Comparison of ENCODE assay signal across 8 mouse cellular contexts in genomic region chr11:106920551-106921379, GRCm38 (mm10). TPM values are rescaled to one million over a fixed set of nuclear protein-coding genes. Genes with fewer than 3 reads are reported as not detected.
DNase-seq lines count a peak whose midpoint lies in the region; ATAC-seq and TF ChIP-seq lines count a peak whose summit lies in the region.

Gene Smurf2 (minus strand): TSS chr11:106920715.

- H3K9me3 ChIP-seq in CH12.LX (replicated peaks; ENCODE audit: low read length) = no peaks in the 10 kb centered on the region
- no peaks in the 10 kb centered on the region for H3K9me3 ChIP-seq in forebrain, embryonic 10.5 days
- no peaks in the 10 kb centered on the region for H3K9me3 ChIP-seq in heart, embryonic 15.5 days (replicated peaks)
- H3K9me3 ChIP-seq in liver, embryonic 13.5 days (replicated peaks) = no peaks in the 10 kb centered on the region
- no peaks in the 10 kb centered on the region for H3K9me3 ChIP-seq in stomach, embryonic 15.5 days

- TF ChIP-seq EP300 in CH12.LX (IDR thresholded peaks at IDR 0.05; ENCODE audit: low read length) = no peak

- peaks cover 0 to 24% of the 10 kb centered on the region in 2 experiments; a peak in 2 of 4 replicates for H3K4me1 ChIP-seq in CH12.LX (ENCODE audit: control insufficient read depth in 1 of 2, insufficient read depth in 2 of 2)
- H3K4me1 ChIP-seq in forebrain, embryonic 10.5 days = peaks cover 39% of the 10 kb centered on the region
- peaks cover 15% of the 10 kb centered on the region for H3K4me1 ChIP-seq in heart, embryonic 15.5 days (replicated peaks)
- H3K4me1 ChIP-seq in liver, embryonic 13.5 days (replicated peaks) = peaks cover 30% of the 10 kb centered on the region
- peaks cover 7% of the 10 kb centered on the region; the same call in 1 of the 2 replicates for H3K4me1 ChIP-seq in stomach, embryonic 15.5 days

- peak within 1 kb of the TSS; percentile 82 for H3K4me2 ChIP-seq in CH12.LX (ENCODE audit: insufficient read depth, low read depth, poor library complexity, severe bottlenecking)
- H3K4me2 ChIP-seq in heart, embryonic 15.5 days = peak within 1 kb of the TSS; percentile 69
- peak within 1 kb of the TSS; percentile 97 for H3K4me2 ChIP-seq in liver, embryonic 13.5 days
- H3K4me2 ChIP-seq in stomach, embryonic 15.5 days = peak within 1 kb of the TSS; percentile 70

- in situ Hi-C loops in CH12.LX (cut with MboI; ENCODE audit: low pct_ligation_motif_present, low pct_unique_long_range_greater_than_20kb, low sequenced_read_pairs) = no loop called here

- no peak within 1 kb of the TSS for H3K27ac ChIP-seq in CH12.LX (ENCODE audit: insufficient read depth, low read depth)
- H3K27ac ChIP-seq in forebrain, embryonic 10.5 days = peak within 1 kb of the TSS; percentile 99
- peak within 1 kb of the TSS; percentile 97 for H3K27ac ChIP-seq in heart, embryonic 15.5 days
- peak within 1 kb of the TSS; percentile 88 for H3K27ac ChIP-seq in liver, embryonic 13.5 days
- peak within 1 kb of the TSS; percentile 95 for H3K27ac ChIP-seq in stomach, embryonic 15.5 days

- dilution Hi-C loops in CH12.LX (cut with MboI; ENCODE audit: extremely low pct_ligation_motif_present, extremely low pct_unique_long_range_greater_than_20kb, low sequenced_read_pairs) = no loop called here

- H3K36me3 ChIP-seq in CH12.LX (replicated peaks in 1 of 2; ENCODE audit: control insufficient read depth in 1 of 2, insufficient read depth in 1 of 2, low read length in 1 of 2) = no peaks in the 10 kb centered on the region
- no peaks in the 10 kb centered on the region for H3K36me3 ChIP-seq in forebrain, embryonic 10.5 days (replicated peaks)
- H3K36me3 ChIP-seq in heart, embryonic 15.5 days = no peaks in the 10 kb centered on the region
- no peaks in the 10 kb centered on the region for H3K36me3 ChIP-seq in liver, embryonic 13.5 days
- no peaks in the 10 kb centered on the region for H3K36me3 ChIP-seq in stomach, embryonic 15.5 days

- no peak for TF ChIP-seq RAD21 in CH12.LX (IDR thresholded peaks at IDR 0.05; ENCODE audit: low read depth, low read length)

- WGBS in forebrain, embryonic 10.5 days = 3% methylated on average over 55 of the region's 72 CpGs
- WGBS in heart, embryonic 15.5 days = 5% methylated on average over 38 of the region's 72 CpGs
- WGBS in liver, embryonic 13.5 days (ENCODE audit: insufficient replicate concordance) = 3% methylated on average over 61 of the region's 72 CpGs
- 3% methylated on average over 53 of the region's 72 CpGs for WGBS in stomach, embryonic 15.5 days

- peaks cover 18% of the 10 kb centered on the region for H3K79me2 ChIP-seq in CH12.LX (replicated peaks; ENCODE audit: control insufficient read depth, extremely low read depth, insufficient read depth, poor library complexity, severe bottlenecking)

- H3K9ac ChIP-seq in CH12.LX (ENCODE audit: insufficient read depth, low read depth) = peak within 1 kb of the TSS; percentile 80
- H3K9ac ChIP-seq in heart, embryonic 15.5 days = peak within 1 kb of the TSS; percentile 96
- H3K9ac ChIP-seq in liver, embryonic 13.5 days = peak within 1 kb of the TSS; percentile 95
- peak within 1 kb of the TSS; percentile 93 for H3K9ac ChIP-seq in stomach, embryonic 15.5 days

- peak within 1 kb of the TSS; percentile 83 to 96 (median 86) for H3K4me3 ChIP-seq in CH12.LX (replicated peaks in 1 of 3; ENCODE audit: low read depth in 2 of 3, low read length in 2 of 3, poor library complexity in 1 of 3)
- peak within 1 kb of the TSS; percentile 97 for H3K4me3 ChIP-seq in forebrain, embryonic 10.5 days
- H3K4me3 ChIP-seq in heart, embryonic 15.5 days = peak within 1 kb of the TSS; percentile 93
- peak within 1 kb of the TSS; percentile 90 for H3K4me3 ChIP-seq in liver, embryonic 13.5 days (replicated peaks)
- H3K4me3 ChIP-seq in stomach, embryonic 15.5 days (replicated peaks) = peak within 1 kb of the TSS; percentile 78

- peak; percentile 94 for ATAC-seq in heart, embryonic 15.5 days (replicated peaks; ENCODE audit: insufficient number of reproducible peaks, insufficient read depth, low FRiP score, low read depth)
- ATAC-seq in liver, embryonic 13.5 days (ENCODE audit: low read depth) = peak; percentile 94
- peak; percentile 97 for ATAC-seq in stomach, embryonic 15.5 days (ENCODE audit: insufficient read depth, low FRiP score, low read depth)

- TF ChIP-seq POLR2A in CH12.LX (IDR thresholded peaks at IDR 0.05; ENCODE audit: low read depth, low read length) = peak; percentile 99

- no peaks in the 10 kb centered on the region for H3K27me3 ChIP-seq in CH12.LX (replicated peaks)
- H3K27me3 ChIP-seq in forebrain, embryonic 10.5 days (ENCODE audit: poor library complexity, severe bottlenecking) = no peaks in the 10 kb centered on the region
- H3K27me3 ChIP-seq in heart, embryonic 15.5 days = no peaks in the 10 kb centered on the region
- H3K27me3 ChIP-seq in liver, embryonic 13.5 days = no peaks in the 10 kb centered on the region
- H3K27me3 ChIP-seq in stomach, embryonic 15.5 days (replicated peaks) = no peaks in the 10 kb centered on the region

- TF ChIP-seq CTCF in CH12.LX (conservative IDR thresholded peaks at IDR 0.05 in 1 of 2, IDR thresholded peaks at IDR 0.05 in 1 of 2; ENCODE audit: low read depth in 2 of 2, low read length in 2 of 2) = peak in 1 of 2 experiments; percentile 10; a peak in 1 of 4 replicates

- peak; percentile 76 for DNase-seq in CH12.LX (ENCODE audit: extremely low read depth)
- DNase-seq in c-Kit-positive CD71-negative TER-119-negative erythroid progenitor cells, embryonic 14.5 days (ENCODE audit: low read depth) = peak; percentile 43
- DNase-seq in forebrain, embryonic 10.5 days (ENCODE audit: extremely low spot score, low spot score) = peak; percentile 89
- peak; percentile 94 for DNase-seq in kidney, postnatal 14 days
- DNase-seq in liver, embryonic 13.5 days = peak; percentile 76
- peak; percentile 74 to 82 for DNase-seq in natural killer cell, adult 2 months (ENCODE audit: low spot score in 2 of 2)

TF ChIP-seq in CH12.LX, 34 proteins besides CTCF, POLR2A, EP300 and RAD21 (continues in another document):
- TF ChIP-seq ELF1 (IDR thresholded peaks at IDR 0.05; ENCODE audit: low read depth, low read length) (peak; percentile 55; the same call in 1 of the 2 replicates), HCFC1 (IDR thresholded peaks at IDR 0.05; ENCODE audit: low read depth, low read length) (peak; percentile 62), NELFE (IDR thresholded peaks at IDR 0.05; ENCODE audit: low read depth, low read length) (peak; percentile 98), SIN3A (IDR thresholded peaks at IDR 0.05; ENCODE audit: low read length) (peak; percentile 75; the same call in 1 of the 2 replicates), UBTF (IDR thresholded peaks at IDR 0.05; ENCODE audit: low read depth, low read length) (peak; percentile 73), BHLHE40 (IDR thresholded peaks at IDR 0.05; ENCODE audit: low read depth, low read length) (peak; percentile 64), MYC (IDR thresholded peaks at IDR 0.05; ENCODE audit: low read depth, low read length) (peak; percentile 75; the same call in 1 of the 2 replicates), PAX5 (IDR thresholded peaks at IDR 0.05; ENCODE audit: low read length) (no peak), ETS1 (conservative IDR thresholded peaks at IDR 0.05; ENCODE audit: low read depth, low read length) (no peak), MXI1 (IDR thresholded peaks at IDR 0.05; ENCODE audit: low read depth, low read length) (0 out of 2 replicates have a peak, but pooled peaks have one; percentile 45), CHD1 (IDR thresholded peaks at IDR 0.05; ENCODE audit: low read depth, low read length) (peak; percentile 15; the same call in 1 of the 2 replicates), TCF12 (IDR thresholded peaks at IDR 0.05; ENCODE audit: low read depth, low read length) (peak; percentile 80), ZNF384 (IDR thresholded peaks at IDR 0.05; ENCODE audit: low read depth, low read length) (no peak), E2F4 (IDR thresholded peaks at IDR 0.05; ENCODE audit: insufficient replicate concordance, low read depth, low read length) (no peak), MAX (IDR thresholded peaks at IDR 0.05; ENCODE audit: low read length) (peak; percentile 91; the same call in 1 of the 2 replicates), USF2 (conservative IDR thresholded peaks at IDR 0.05; ENCODE audit: low read depth, low read length) (no peak), TBP (conservative IDR thresholded peaks at IDR 0.05; ENCODE audit: low read depth, low read length) (peak; percentile 43; the same call in 1 of the 2 replicates), USF1 (IDR thresholded peaks at IDR 0.05; ENCODE audit: low read depth, low read length) (no peak), ZMIZ1 (IDR thresholded peaks at IDR 0.05; ENCODE audit: low read depth, low read length) (peak; percentile 91), KAT2A (IDR thresholded peaks at IDR 0.05; ENCODE audit: insufficient replicate concordance, low read length) (peak; percentile 67; the same call in 1 of the 2 replicates), ZKSCAN1 (IDR thresholded peaks at IDR 0.05; ENCODE audit: borderline replicate concordance, low read depth, low read length) (0 out of 2 replicates have a peak, but pooled peaks have one; percentile 5), JUN (IDR thresholded peaks at IDR 0.05; ENCODE audit: insufficient read depth, low read depth, low read length) (no peak), MEF2A (IDR thresholded peaks at IDR 0.05; ENCODE audit: borderline replicate concordance, low read depth, low read length) (0 out of 2 replicates have a peak, but pooled peaks have one; percentile 18), RCOR1 (conservative IDR thresholded peaks at IDR 0.05; ENCODE audit: low read depth, low read length) (no peak), ZC3H11A (IDR thresholded peaks at IDR 0.05; ENCODE audit: low read depth, low read length) (no peak), CHD2 (IDR thresholded peaks at IDR 0.05; ENCODE audit: low read length) (no peak), POLR2AphosphoS2 (IDR thresholded peaks at IDR 0.05; ENCODE audit: low read depth, low read length) (peak; percentile 76; the same call in 1 of the 2 replicates), JUND (conservative IDR thresholded peaks at IDR 0.05; ENCODE audit: low read depth, low read length) (no peak), IRF4 (IDR thresholded peaks at IDR 0.05; ENCODE audit: low read depth, low read length) (no peak; the same call in 1 of the 2 replicates)

RNA-seq across cellular contexts. Expression of gene Smurf2, which starts in this region (rescaled TPM):
- total RNA-seq in CH12.LX (2012; rRNA removed) = 10.8 and 11.1 TPM in 2 replicates
- 11.1 and 11.3 TPM in 2 replicates for total RNA-seq in CH12.LX (2014; rRNA removed)
- polyA plus RNA-seq in CH12.LX (2012; ENCODE audit: insufficient read length, low read depth) = 13.2 and 13.3 TPM in 2 replicates
- 11.2 and 11.7 TPM in 2 replicates for polyA plus RNA-seq in forebrain, embryonic 10.5 days (2016; fragmentation: Nextera tagmentation; extraction: Ambion mirVana)
- polyA plus RNA-seq in heart, embryonic 15.5 days (2015; fragmentation: Nextera tagmentation; extraction: Ambion mirVana) = 8.9 and 10.7 TPM in 2 replicates
- 2.5 and 3.0 TPM in 2 replicates for polyA plus RNA-seq in liver, embryonic 13.5 days (2015; fragmentation: Nextera tagmentation; extraction: Ambion mirVana)
- polyA plus RNA-seq in stomach, embryonic 15.5 days (2015; fragmentation: Nextera tagmentation; extraction: Ambion mirVana) = 13.2 and 13.4 TPM in 2 replicates

Comparison
In these comparisons a context has a peak if more than half of its experiments do, and no peak if none do; other contexts are left out.
1. DNase-seq: peak in every context shown above with its lines; median percentile 94 in kidney, postnatal 14 days; 89 in forebrain, embryonic 10.5 days; 78 in natural killer cell, adult 2 months; 76 in CH12.LX; 76 in liver, embryonic 13.5 days; 43 in c-Kit-positive CD71-negative TER-119-negative erythroid progenitor cells, embryonic 14.5 days.